Mouse (Mus musculus) liver, embryonic 14.5 days (tissue): ENCODE measurements at regions not wholly inside any gene's neighbourhood (a gene's known extent, or its start where the extent isn't known, plus 50 kb on each side); places are given as distances from the start of the nearest gene placed in this dataset.

Experiments used
- ATAC-seq: fragments of 200-750 bp; cut with Nextera tagmentation; 2 replicates; pipeline ENCODE4 v1.8.0; 2017; ENCODE audit warnings: moderate number of reproducible peaks, mild to moderate bottlenecking, moderate library complexity; ENCODE audit not compliant: insufficient read depth
- DNase-seq, 3 experiments: peaks; one replicate each; pipeline ENCODE4 v3.0.0-alpha.2; 2012 to 2013; ENCODE audit warnings: low read depth in 3 of 3, low spot score in 3 of 3
- H3K27ac ChIP-seq: fragments of 300-500 bp; sonication (generic); 2 replicates; pipeline ENCODE4 v1.5.1; 2014; ENCODE audit warnings: moderate library complexity, mild to moderate bottlenecking, control low read depth, inconsistent platforms
- H3K27me3 ChIP-seq: fragments of 300-500 bp; sonication (generic); 2 replicates; pipeline ENCODE4 v1.6.1; 2014; ENCODE audit warnings: mild to moderate bottlenecking, low read length, moderate library complexity; ENCODE audit not compliant: control insufficient read depth, insufficient read depth
- H3K36me3 ChIP-seq: fragments of 300-500 bp; sonication (generic); replicated peaks from 2 replicates; pipeline ENCODE4 v1.6.1; 2014; ENCODE audit warnings: low read depth; ENCODE audit not compliant: control insufficient read depth, insufficient read depth
- H3K4me1 ChIP-seq, 2 experiments: fragments of 200-500 bp in 1 of 2; fragments of 300-500 bp in 1 of 2; sonication (generic) in 1 of 2; replicated peaks; 2 replicates each; pipeline ENCODE4 v1.6.1; 2012 to 2014; ENCODE audit warnings: antibody characterized with exemption in 1 of 2, inconsistent platforms in 1 of 2, low read length in 1 of 2; ENCODE audit not compliant: control insufficient read depth in 2 of 2, insufficient read depth in 2 of 2
- H3K4me2 ChIP-seq: fragments of 300-500 bp; sonication (generic); 2 replicates; pipeline ENCODE4 v1.6.1; 2014; ENCODE audit warnings: low read depth, mild to moderate bottlenecking, control low read depth, moderate library complexity
- H3K4me3 ChIP-seq, 2 experiments: fragments of 200-500 bp in 1 of 2; fragments of 300-500 bp in 1 of 2; sonication (generic) in 1 of 2; 2 replicates each; pipeline ENCODE4 v1.5.1; 2012 to 2014; ENCODE audit warnings: low read depth in 2 of 2, low read length in 2 of 2, mild to moderate bottlenecking in 2 of 2, control low read depth in 1 of 2, inconsistent platforms in 1 of 2, moderate library complexity in 1 of 2; ENCODE audit not compliant: insufficient read depth in 1 of 2
- H3K9ac ChIP-seq: fragments of 300-500 bp; sonication (generic); replicated peaks from 2 replicates; pipeline ENCODE4 v1.6.1; 2014; ENCODE audit warnings: mild to moderate bottlenecking, control low read depth, moderate library complexity
- H3K9me3 ChIP-seq: fragments of 300-500 bp; sonication (generic); 2 replicates; pipeline ENCODE4 v1.6.1; 2016; ENCODE audit warnings: low read length, mixed read lengths; ENCODE audit not compliant: control insufficient read depth
- CTCF ChIP-seq: IDR thresholded peaks from 2 replicates; pipeline ENCODE4 v1.5.1; 2016; ENCODE audit warnings: antibody characterized with exemption, low read depth, control low read depth
- EP300 ChIP-seq: IDR thresholded peaks from 2 replicates; pipeline ENCODE4 v1.6.1; 2016; ENCODE audit warnings: antibody characterized with exemption, low read depth
- WGBS: fragments of 180-500 bp; shearing (Covaris S2); extraction: QIAGEN DNeasy Blood & Tissue Kit; methylation state at CpG from one replicate; pipeline ENCODE4 v1.1.7; 2014; ENCODE audit not compliant: insufficient replicate concordance; 5-methylcytosine and 5-hydroxymethylcytosine counted together

DNA sequence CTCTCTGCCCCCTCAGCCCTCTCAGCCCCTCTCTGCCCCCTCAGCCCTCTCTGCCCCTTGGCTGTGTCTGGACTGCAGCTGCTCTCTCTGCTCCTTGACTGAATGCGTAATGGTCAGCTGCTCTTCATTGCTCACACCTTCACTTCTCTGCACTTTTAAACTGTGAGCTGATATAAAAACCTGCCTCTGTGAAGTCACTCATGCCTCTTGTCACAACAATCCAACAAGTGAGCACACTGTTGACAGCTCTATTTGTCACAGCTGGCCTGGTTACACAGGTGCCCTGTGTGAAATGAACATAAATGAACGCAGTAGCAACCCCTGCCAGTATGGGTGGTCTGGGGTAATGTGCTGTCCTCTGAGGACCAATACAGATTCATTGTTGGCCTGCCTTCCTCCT, 109.2 kb downstream of the Arrdc3 start:
- Histone ChIP-seq H3K4me3 (no peak overlapping the region), H3K9me3 (no peaks in the 10 kb centered on the region), H3K9ac (no peak overlapping the region), H3K4me2 (no peak overlapping the region), H3K36me3 (no peaks in the 10 kb centered on the region), H3K27me3 (no peaks in the 10 kb centered on the region), H3K27ac (no peak overlapping the region), H3K4me1 (no peaks in the 10 kb centered on the region)
- 63% methylated on average over 2 of the region's 2 CpGs for WGBS
- no peak for DNase-seq
- TF ChIP-seq EP300, result no peak
- TF ChIP-seq CTCF, result no peak
- no peak for ATAC-seq

- H3K27ac ChIP-seq, result no peak overlapping the region
- DNase-seq (no peak), ATAC-seq (no peak)
- H3K9ac ChIP-seq, result no peak overlapping the region
- H3K4me1 ChIP-seq, result no peaks in the 10 kb centered on the region
- no peak overlapping the region for H3K4me2 ChIP-seq
- WGBS, result 22% methylated on average over 5 of the region's 5 CpGs
- TF ChIP-seq EP300, result no peak
- TF ChIP-seq CTCF, result no peak
- no peaks in the 10 kb centered on the region for H3K9me3 ChIP-seq
- H3K4me3 ChIP-seq, result no peak overlapping the region
- no peaks in the 10 kb centered on the region for H3K36me3 ChIP-seq
- H3K27me3 ChIP-seq, result no peaks in the 10 kb centered on the region
Measured at GRCm38 (mm10) chr13:81008864-81009766, 125.9 kb downstream of the Arrdc3 start.

- WGBS, result 69% methylated on average over 1 of the region's 1 CpGs
- no peak overlapping the region for H3K27ac ChIP-seq
- TF ChIP-seq EP300 (no peak), CTCF (no peak)
Measured at GRCm38 (mm10) chr13:81013953-81014352, 130.8 kb downstream of the Arrdc3 start.

DNA sequence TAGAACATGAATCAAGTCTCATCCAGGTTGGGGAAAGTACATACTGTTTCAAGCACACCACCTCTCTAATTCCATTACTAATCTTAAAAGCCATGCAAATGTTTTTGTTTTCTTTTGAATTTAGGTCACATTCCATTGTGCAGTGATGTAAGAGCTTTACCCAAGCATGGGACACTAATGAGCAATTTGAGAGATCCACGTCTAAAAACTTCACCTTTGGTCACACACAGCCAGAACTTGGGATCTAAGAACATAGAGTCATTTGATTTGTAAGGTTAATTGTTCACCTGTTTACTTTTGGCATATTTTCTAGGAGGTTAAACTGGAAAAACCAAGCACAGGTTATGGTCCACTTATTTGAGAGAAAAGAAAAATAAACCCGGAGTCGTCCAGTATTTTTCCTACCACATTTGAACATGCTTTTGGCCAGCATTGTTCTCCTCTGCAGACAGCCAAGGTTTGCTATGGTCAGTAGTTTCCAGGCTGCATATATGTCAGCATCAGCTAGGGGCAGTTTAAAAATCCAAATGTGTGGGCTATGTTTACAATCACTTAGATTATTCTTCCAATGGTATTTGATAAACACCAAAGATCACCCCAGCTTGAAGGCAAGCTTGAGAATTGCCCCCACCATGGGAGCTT, 137.0 kb downstream of the Arrdc3 start:
- ATAC-seq, result no peak
- no peaks in the 10 kb centered on the region for H3K4me1 ChIP-seq
- no peak overlapping the region for H3K4me3 ChIP-seq
- no peak overlapping the region for H3K4me2 ChIP-seq
- 71% methylated on average over 3 of the region's 3 CpGs for WGBS
- H3K27me3 ChIP-seq, result no peaks in the 10 kb centered on the region
- TF ChIP-seq CTCF (no peak), EP300 (no peak)
- H3K36me3 ChIP-seq, result no peaks in the 10 kb centered on the region
- no peak for DNase-seq
- no peaks in the 10 kb centered on the region for H3K9me3 ChIP-seq
- no peak overlapping the region for H3K27ac ChIP-seq
- no peak overlapping the region for H3K9ac ChIP-seq

More at GRCm38 (mm10) chr13:81013953-81014352, 130.8 kb downstream of the Arrdc3 start:
- H3K4me2 ChIP-seq, result no peak overlapping the region
- no peaks in the 10 kb centered on the region for H3K4me1 ChIP-seq
- no peaks in the 10 kb centered on the region for H3K36me3 ChIP-seq
- no peak overlapping the region for H3K4me3 ChIP-seq
- DNase-seq (no peak), ATAC-seq (no peak)
- no peaks in the 10 kb centered on the region for H3K27me3 ChIP-seq
- no peaks in the 10 kb centered on the region for H3K9me3 ChIP-seq
- H3K9ac ChIP-seq, result no peak overlapping the region

DNA sequence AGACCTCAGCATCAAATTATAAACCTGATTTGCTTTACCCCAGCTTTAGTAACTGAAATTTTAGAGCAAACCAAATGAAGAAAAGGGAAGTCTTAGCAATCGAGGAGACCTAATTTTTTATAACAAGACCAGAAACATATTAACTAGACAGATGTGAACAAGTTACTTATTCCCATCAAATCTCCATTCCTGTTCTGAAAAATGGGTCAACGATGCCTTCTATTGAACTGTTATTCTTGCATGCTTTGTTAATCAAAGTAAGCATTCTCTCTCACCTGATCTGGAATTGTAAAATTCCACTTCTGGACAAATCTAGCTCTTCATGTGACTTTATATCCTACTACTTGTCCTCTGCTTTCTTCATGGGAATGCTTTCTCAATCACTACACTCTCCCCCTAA, 137.6 kb downstream of the Arrdc3 start:
- Histone ChIP-seq H3K9me3 (no peaks in the 10 kb centered on the region), H3K4me2 (no peak overlapping the region), H3K9ac (no peak overlapping the region), H3K4me3 (no peak overlapping the region), H3K36me3 (no peaks in the 10 kb centered on the region), H3K27me3 (no peaks in the 10 kb centered on the region), H3K27ac (no peak overlapping the region), H3K4me1 (no peaks in the 10 kb centered on the region)
- DNase-seq, result no peak
- WGBS, result 56% methylated on average over 2 of the region's 2 CpGs
- no peak for ATAC-seq
- TF ChIP-seq EP300 (no peak), CTCF (no peak)
